Mouse (Mus musculus): ENCODE measurements at regions not wholly inside any gene's neighbourhood (a gene's known extent, or its start where the extent isn't known, plus 50 kb on each side); places are given as distances from the start of the nearest gene placed in this dataset.

DNA sequence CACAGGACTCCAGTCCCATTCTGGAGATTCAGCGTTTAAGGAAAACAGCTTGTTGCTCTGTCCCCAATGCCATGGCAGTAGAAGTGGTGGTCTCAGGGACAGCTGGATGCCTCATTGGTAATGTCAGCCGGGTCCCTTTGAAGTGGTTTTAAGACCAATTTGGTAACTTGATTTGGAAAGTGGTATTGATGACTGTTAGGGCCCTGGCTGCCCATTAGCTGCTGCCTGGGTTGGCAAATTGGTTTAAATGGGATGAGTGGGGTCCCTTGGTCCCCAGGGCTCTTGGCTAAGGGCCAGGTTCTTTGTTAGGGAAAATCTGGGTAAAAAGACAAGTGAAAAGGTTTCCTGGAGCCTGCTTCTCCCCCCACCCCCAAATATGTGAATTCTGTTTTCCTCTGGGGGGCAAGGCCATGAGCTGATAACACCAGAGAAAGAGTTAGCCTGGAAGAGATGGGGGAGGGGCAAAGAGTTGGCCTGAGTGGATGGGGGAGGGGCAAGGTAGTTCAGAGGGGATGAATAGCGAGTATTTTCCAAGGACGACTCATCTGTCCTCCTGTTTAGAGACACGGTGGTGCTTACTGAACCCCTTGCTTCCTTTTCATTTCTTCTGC is 1224.6 kb upstream of the A1bg start:
- WGBS: 39% methylated on average over 5 of the region's 5 CpGs

DNA sequence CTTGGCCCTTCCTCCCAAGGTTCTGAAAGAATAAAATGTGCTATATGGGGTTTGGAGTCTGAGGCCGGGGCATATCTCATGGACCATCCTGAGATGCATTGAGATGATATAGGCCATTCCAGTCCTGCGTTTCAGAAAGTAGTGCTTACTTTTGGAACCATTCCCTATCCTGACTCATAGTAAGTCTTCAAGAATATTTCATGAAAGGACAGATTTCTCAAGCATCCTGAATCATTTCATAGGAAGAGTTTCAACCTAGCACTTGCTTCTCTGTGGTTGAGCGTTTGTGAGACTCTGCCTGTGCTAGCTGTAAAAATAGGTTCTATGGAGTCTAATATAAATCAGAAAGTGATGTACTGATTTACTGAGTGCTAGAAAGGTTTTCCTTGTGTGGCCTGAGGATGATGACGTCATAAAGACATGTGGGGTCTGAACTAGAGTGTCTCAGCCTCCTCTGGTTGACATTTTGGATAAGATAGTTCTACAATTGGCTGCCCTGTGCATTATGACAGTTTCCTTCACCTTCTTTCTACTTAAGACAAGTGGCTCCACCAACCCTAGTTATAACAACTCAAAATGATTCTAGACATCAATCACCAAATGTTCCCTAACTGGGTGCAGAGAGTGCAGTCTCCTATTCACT is 1223.0 kb upstream of the A1bg start:
- H3K27ac ChIP-seq (ENCODE audit: low read depth, low read length): no peak overlapping the region
- H3K9ac ChIP-seq (ENCODE audit: low read depth, low read length): no peak overlapping the region
- no peak overlapping the region for H3K4me3 ChIP-seq (ENCODE audit: low read length)
- H3K4me2 ChIP-seq (ENCODE audit: low read length): no peak overlapping the region
- 90% methylated on average over 4 of the region's 4 CpGs for WGBS
- no peaks in the 10 kb centered on the region for H3K9me3 ChIP-seq (ENCODE audit: control insufficient read depth, low read length)
- no peaks in the 10 kb centered on the region for H3K36me3 ChIP-seq (ENCODE audit: control insufficient read depth, insufficient read depth, low read length)
- H3K27me3 ChIP-seq (replicated peaks; ENCODE audit: control insufficient read depth, insufficient read depth, low read length): no peaks in the 10 kb centered on the region
- H3K4me1 ChIP-seq (ENCODE audit: control insufficient read depth, insufficient read depth, low read depth, low read length): no peaks in the 10 kb centered on the region
- no peak for ATAC-seq

More for the DNA sequence above, 1224.6 kb upstream of the A1bg start:
- Histone ChIP-seq H3K4me2 (ENCODE audit: low read length) (no peak overlapping the region), H3K4me1 (ENCODE audit: control insufficient read depth, insufficient read depth, low read depth, low read length) (no peaks in the 10 kb centered on the region), H3K36me3 (ENCODE audit: control insufficient read depth, insufficient read depth, low read length) (no peaks in the 10 kb centered on the region), H3K9ac (ENCODE audit: low read depth, low read length) (no peak overlapping the region), H3K27me3 (replicated peaks; ENCODE audit: control insufficient read depth, insufficient read depth, low read length) (no peaks in the 10 kb centered on the region), H3K4me3 (ENCODE audit: low read length) (no peak overlapping the region), H3K9me3 (ENCODE audit: control insufficient read depth, low read length) (no peaks in the 10 kb centered on the region), H3K27ac (ENCODE audit: low read depth, low read length) (no peak overlapping the region)
- ATAC-seq: no peak

- Histone ChIP-seq H3K4me1 (ENCODE audit: control insufficient read depth, insufficient read depth, low read depth, low read length) (no peaks in the 10 kb centered on the region), H3K4me2 (ENCODE audit: low read length) (no peak overlapping the region), H3K9ac (ENCODE audit: low read depth, low read length) (no peak overlapping the region), H3K9me3 (ENCODE audit: control insufficient read depth, low read length) (no peaks in the 10 kb centered on the region), H3K27me3 (replicated peaks; ENCODE audit: control insufficient read depth, insufficient read depth, low read length) (no peaks in the 10 kb centered on the region), H3K36me3 (ENCODE audit: control insufficient read depth, insufficient read depth, low read length) (no peaks in the 10 kb centered on the region), H3K27ac (ENCODE audit: low read depth, low read length) (no peak overlapping the region), H3K4me3 (ENCODE audit: low read length) (no peak overlapping the region)
- WGBS: 96% methylated on average over 10 of the region's 10 CpGs
- no peak for ATAC-seq
These were observed 1222.2 kb upstream of the A1bg start for GRCm38 (mm10) chr15:62144776-62145564.

GRCm38 (mm10) chr15:62139859-62140258 is 1217.0 kb upstream of the A1bg start:
- Histone ChIP-seq H3K4me2 (ENCODE audit: low read length) (no peak overlapping the region), H3K4me1 (ENCODE audit: control insufficient read depth, insufficient read depth, low read depth, low read length) (peaks cover 6% of the 10 kb centered on the region; the same call in 1 of the 2 replicates), H3K9ac (ENCODE audit: low read depth, low read length) (no peak overlapping the region), H3K36me3 (ENCODE audit: control insufficient read depth, insufficient read depth, low read length) (no peaks in the 10 kb centered on the region), H3K4me3 (ENCODE audit: low read length) (no peak overlapping the region), H3K27me3 (replicated peaks; ENCODE audit: control insufficient read depth, insufficient read depth, low read length) (no peaks in the 10 kb centered on the region), H3K27ac (ENCODE audit: low read depth, low read length) (no peak overlapping the region), H3K9me3 (ENCODE audit: control insufficient read depth, low read length) (no peaks in the 10 kb centered on the region)
- 62% methylated on average over 4 of the region's 4 CpGs for WGBS
- ATAC-seq: no peak

- Histone ChIP-seq H3K36me3 (ENCODE audit: control insufficient read depth, insufficient read depth, low read length) (no peaks in the 10 kb centered on the region), H3K4me1 (ENCODE audit: control insufficient read depth, insufficient read depth, low read depth, low read length) (peaks cover 6% of the 10 kb centered on the region; the same call in 1 of the 2 replicates), H3K27ac (ENCODE audit: low read depth, low read length) (no peak overlapping the region), H3K9me3 (ENCODE audit: control insufficient read depth, low read length) (no peaks in the 10 kb centered on the region), H3K4me3 (ENCODE audit: low read length) (no peak overlapping the region), H3K4me2 (ENCODE audit: low read length) (no peak overlapping the region), H3K27me3 (replicated peaks; ENCODE audit: control insufficient read depth, insufficient read depth, low read length) (no peaks in the 10 kb centered on the region), H3K9ac (ENCODE audit: low read depth, low read length) (no peak overlapping the region)
- WGBS: 49% methylated on average over 5 of the region's 5 CpGs
- no peak for ATAC-seq
These were observed 1216.4 kb upstream of the A1bg start for GRCm38 (mm10) chr15:62139192-62139591.

- Histone ChIP-seq H3K27me3 (replicated peaks; ENCODE audit: control insufficient read depth, insufficient read depth, low read length) (no peaks in the 10 kb centered on the region), H3K4me2 (ENCODE audit: low read length) (no peak overlapping the region), H3K9me3 (ENCODE audit: control insufficient read depth, low read length) (no peaks in the 10 kb centered on the region), H3K4me3 (ENCODE audit: low read length) (no peak overlapping the region), H3K4me1 (ENCODE audit: control insufficient read depth, insufficient read depth, low read depth, low read length) (peaks cover 6% of the 10 kb centered on the region; the same call in 1 of the 2 replicates), H3K9ac (ENCODE audit: low read depth, low read length) (no peak overlapping the region), H3K27ac (ENCODE audit: low read depth, low read length) (no peak overlapping the region), H3K36me3 (ENCODE audit: control insufficient read depth, insufficient read depth, low read length) (no peaks in the 10 kb centered on the region)
- WGBS: 93% methylated on average over 6 of the region's 6 CpGs
- no peak for ATAC-seq
These were observed 1215.9 kb upstream of the A1bg start for GRCm38 (mm10) chr15:62138701-62139100.

DNA sequence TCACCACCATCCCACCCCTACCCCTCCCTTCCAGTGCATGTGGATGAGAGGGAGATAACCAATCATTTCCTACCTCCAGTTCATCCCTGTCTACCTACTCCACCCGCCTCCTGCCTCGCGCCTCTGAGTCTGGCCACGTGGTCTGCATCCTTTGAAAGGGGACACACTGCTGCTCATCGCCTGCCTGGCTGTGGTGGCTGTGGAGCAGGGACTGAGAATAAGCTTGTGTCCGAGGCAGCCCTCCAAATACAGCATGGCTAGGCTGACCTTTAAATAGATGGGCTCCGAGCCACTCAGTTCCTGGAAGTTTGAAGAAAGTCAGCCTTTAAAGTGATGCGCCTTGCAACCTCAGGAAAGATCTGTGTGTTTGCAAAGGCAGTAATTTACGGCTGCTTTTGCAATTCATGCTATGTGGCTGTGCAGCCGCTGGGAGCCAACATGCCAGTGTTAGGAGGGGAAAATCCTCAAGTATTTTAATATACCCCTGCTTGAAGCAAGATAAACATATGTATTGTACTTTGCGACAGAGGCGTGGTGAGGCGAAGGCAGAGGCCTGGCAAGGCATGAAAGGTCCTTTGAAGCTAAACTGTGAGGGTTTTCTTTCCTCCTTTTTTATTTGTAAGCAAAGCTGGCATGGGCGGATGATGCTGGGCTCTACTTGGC is 1214.3 kb upstream of the A1bg start:
- Histone ChIP-seq H3K27me3 (replicated peaks; ENCODE audit: control insufficient read depth, insufficient read depth, low read length) (no peaks in the 10 kb centered on the region), H3K27ac (ENCODE audit: low read depth, low read length) (no peak overlapping the region), H3K4me3 (ENCODE audit: low read length) (no peak overlapping the region), H3K36me3 (ENCODE audit: control insufficient read depth, insufficient read depth, low read length) (no peaks in the 10 kb centered on the region), H3K9ac (ENCODE audit: low read depth, low read length) (no peak overlapping the region), H3K9me3 (ENCODE audit: control insufficient read depth, low read length) (no peaks in the 10 kb centered on the region), H3K4me2 (ENCODE audit: low read length) (no peak overlapping the region), H3K4me1 (ENCODE audit: control insufficient read depth, insufficient read depth, low read depth, low read length) (peaks cover 6% of the 10 kb centered on the region; the same call in 1 of the 2 replicates)
- ATAC-seq: peak; percentile 77
- 61% methylated on average over 14 of the region's 14 CpGs for WGBS

- Histone ChIP-seq H3K4me1 (ENCODE audit: control insufficient read depth, insufficient read depth, low read depth, low read length) (peaks cover 6% of the 10 kb centered on the region; the same call in 1 of the 2 replicates), H3K36me3 (ENCODE audit: control insufficient read depth, insufficient read depth, low read length) (no peaks in the 10 kb centered on the region), H3K4me3 (ENCODE audit: low read length) (no peak overlapping the region), H3K9me3 (ENCODE audit: control insufficient read depth, low read length) (no peaks in the 10 kb centered on the region), H3K27me3 (replicated peaks; ENCODE audit: control insufficient read depth, insufficient read depth, low read length) (no peaks in the 10 kb centered on the region), H3K27ac (ENCODE audit: low read depth, low read length) (no peak overlapping the region), H3K4me2 (ENCODE audit: low read length) (no peak overlapping the region), H3K9ac (ENCODE audit: low read depth, low read length) (no peak overlapping the region)
- ATAC-seq: no peak
- WGBS: 84% methylated on average over 8 of the region's 8 CpGs
These were observed 1212.0 kb upstream of the A1bg start for GRCm38 (mm10) chr15:62134835-62135234.

DNA sequence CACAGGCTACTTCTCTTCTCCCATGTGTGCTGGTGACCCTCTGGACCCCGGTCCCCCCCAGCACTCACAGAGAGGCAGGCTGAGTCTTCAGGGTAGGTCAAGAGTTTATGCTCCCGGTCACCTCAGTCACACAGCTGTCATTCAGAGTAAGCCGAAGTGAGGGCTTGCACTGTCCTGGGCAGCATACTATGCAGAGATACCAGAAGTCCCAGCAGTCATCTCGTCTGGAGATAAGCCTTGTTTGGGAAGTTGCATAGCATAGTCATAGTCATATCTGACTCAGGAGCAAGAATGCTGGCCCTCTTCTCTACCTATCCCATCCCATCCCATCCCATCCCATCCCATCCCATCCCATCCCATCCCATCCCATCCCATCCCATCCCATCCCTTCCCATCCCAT is 1211.5 kb upstream of the A1bg start:
- no peak overlapping the region for H3K9ac ChIP-seq (ENCODE audit: low read depth, low read length)
- H3K27ac ChIP-seq (ENCODE audit: low read depth, low read length): no peak overlapping the region
- H3K4me2 ChIP-seq (ENCODE audit: low read length): no peak overlapping the region
- H3K36me3 ChIP-seq (ENCODE audit: control insufficient read depth, insufficient read depth, low read length): no peaks in the 10 kb centered on the region
- no peaks in the 10 kb centered on the region for H3K27me3 ChIP-seq (replicated peaks; ENCODE audit: control insufficient read depth, insufficient read depth, low read length)
- WGBS: 92% methylated on average over 4 of the region's 4 CpGs
- H3K4me3 ChIP-seq (ENCODE audit: low read length): no peak overlapping the region
- peaks cover 6% of the 10 kb centered on the region; the same call in 1 of the 2 replicates for H3K4me1 ChIP-seq (ENCODE audit: control insufficient read depth, insufficient read depth, low read depth, low read length)
- H3K9me3 ChIP-seq (ENCODE audit: control insufficient read depth, low read length): no peaks in the 10 kb centered on the region
- ATAC-seq: no peak
